Mouse (Mus musculus): Measurements from ENCODE around the gene Dzank1. TPM values are rescaled to one million over a fixed set of nuclear protein-coding genes. Genes with fewer than 3 reads are reported as not detected.

Gene Dzank1
- polyA plus RNA-seq, 1 experiment from 2014 or later, result 3.4 TPM

DNA sequence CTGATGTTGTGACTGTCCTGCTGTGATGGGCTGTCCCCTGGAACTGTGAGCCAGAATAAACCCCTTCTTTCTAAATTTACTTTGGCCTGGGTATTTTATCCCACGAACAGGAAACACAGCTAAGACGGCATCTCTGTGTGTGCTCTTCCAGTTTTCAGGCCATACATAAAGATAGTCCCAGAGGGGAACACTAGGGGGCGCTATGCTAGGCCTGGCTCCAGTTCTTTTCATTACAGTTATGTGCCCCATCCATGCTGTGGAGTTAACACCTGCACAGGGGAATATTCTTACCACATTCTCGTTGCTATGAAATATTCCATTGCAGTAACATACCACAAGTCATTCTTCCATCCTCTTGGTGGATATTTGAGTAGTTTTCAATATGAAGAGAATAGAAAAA is 88.8 kb downstream of the Dzank1 start:
- Histone ChIP-seq H3K4me2 (replicated peaks; ENCODE audit: low read depth, low read length) (no peak overlapping the region), H3K27me3 (ENCODE audit: control insufficient read depth, insufficient read depth, low read length) (no peaks in the 10 kb centered on the region), H3K4me1 (ENCODE audit: control insufficient read depth, insufficient read depth, low read length) (no peaks in the 10 kb centered on the region), H3K27ac (ENCODE audit: low read length) (no peak overlapping the region), H3K9me3 (ENCODE audit: control insufficient read depth, low read depth, low read length) (no peaks in the 10 kb centered on the region), H3K9ac (replicated peaks; ENCODE audit: low read depth, low read length) (no peak overlapping the region), H3K4me3 (ENCODE audit: low read depth, low read length) (no peak overlapping the region), H3K36me3 (ENCODE audit: control insufficient read depth, insufficient read depth, low read length) (no peaks in the 10 kb centered on the region)
- 56% methylated on average over 4 of the region's 4 CpGs for WGBS
- no peak for ATAC-seq (ENCODE audit: insufficient number of reproducible peaks, insufficient read depth, low FRiP score, low read depth)

DNA sequence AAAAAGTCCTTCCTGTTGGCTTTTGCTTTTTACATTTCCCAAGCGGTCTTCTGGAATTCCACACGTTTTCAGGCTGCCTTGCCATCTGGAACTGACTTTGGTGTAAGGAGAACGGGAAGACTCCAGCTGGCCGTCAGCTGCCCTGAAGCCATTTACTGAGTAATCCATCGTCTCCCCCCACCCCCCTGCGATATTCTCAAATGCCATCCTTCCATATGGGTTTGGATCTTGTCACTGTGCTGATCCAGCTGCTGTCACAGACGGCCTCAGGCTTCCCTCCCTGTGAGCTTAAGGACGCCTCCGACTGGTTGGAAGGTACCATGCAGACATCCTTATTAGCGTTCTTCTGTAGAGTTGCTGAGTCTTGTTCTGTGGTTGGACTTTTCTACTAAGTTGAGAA is 91.5 kb downstream of the Dzank1 start:
- Histone ChIP-seq H3K4me1 (ENCODE audit: control insufficient read depth, insufficient read depth, low read length) (no peaks in the 10 kb centered on the region), H3K27ac (ENCODE audit: low read length) (no peak overlapping the region), H3K9ac (replicated peaks; ENCODE audit: low read depth, low read length) (no peak overlapping the region), H3K4me2 (replicated peaks; ENCODE audit: low read depth, low read length) (no peak overlapping the region), H3K36me3 (ENCODE audit: control insufficient read depth, insufficient read depth, low read length) (no peaks in the 10 kb centered on the region), H3K4me3 (ENCODE audit: low read depth, low read length) (no peak overlapping the region), H3K27me3 (ENCODE audit: control insufficient read depth, insufficient read depth, low read length) (no peaks in the 10 kb centered on the region), H3K9me3 (ENCODE audit: control insufficient read depth, low read depth, low read length) (no peaks in the 10 kb centered on the region)
- ATAC-seq (ENCODE audit: insufficient number of reproducible peaks, insufficient read depth, low FRiP score, low read depth), result no peak
- WGBS, result 71% methylated on average over 10 of the region's 10 CpGs

DNA sequence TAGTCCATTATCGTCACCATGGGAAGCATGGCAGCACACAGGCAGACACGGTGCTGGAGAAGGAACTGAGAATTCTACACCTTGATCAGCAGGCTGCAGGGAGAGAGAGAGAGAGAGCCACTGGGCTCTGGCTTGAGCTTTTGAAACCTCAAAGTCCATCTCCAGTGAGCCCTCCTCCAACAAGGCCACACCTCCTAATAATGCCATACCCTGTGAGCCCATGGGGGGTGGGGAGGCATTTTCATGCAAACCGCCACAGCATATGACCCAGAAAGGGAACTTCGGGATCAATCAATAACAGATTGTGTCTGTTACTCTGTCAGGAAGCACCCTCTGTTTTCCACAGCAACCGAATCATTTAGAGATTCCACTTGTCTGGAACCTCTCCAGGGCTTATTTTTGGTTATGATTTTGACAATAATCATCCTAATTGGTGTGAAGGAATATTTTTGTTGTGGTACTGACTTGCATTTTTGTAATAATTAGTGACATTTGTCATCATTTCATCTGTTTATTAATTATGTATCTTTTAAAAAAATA is 95.9 kb downstream of the Dzank1 start:
- 73% methylated on average over 5 of the region's 5 CpGs for WGBS
- Histone ChIP-seq H3K27ac (ENCODE audit: low read length) (no peak overlapping the region), H3K4me3 (ENCODE audit: low read depth, low read length) (no peak overlapping the region), H3K4me1 (ENCODE audit: control insufficient read depth, insufficient read depth, low read length) (0 out of 2 replicates have a peak, but pooled peaks cover 3% of the 10 kb centered on the region), H3K27me3 (ENCODE audit: control insufficient read depth, insufficient read depth, low read length) (no peaks in the 10 kb centered on the region), H3K9ac (replicated peaks; ENCODE audit: low read depth, low read length) (no peak overlapping the region), H3K36me3 (ENCODE audit: control insufficient read depth, insufficient read depth, low read length) (no peaks in the 10 kb centered on the region), H3K4me2 (replicated peaks; ENCODE audit: low read depth, low read length) (no peak overlapping the region), H3K9me3 (ENCODE audit: control insufficient read depth, low read depth, low read length) (no peaks in the 10 kb centered on the region)
- no peak for ATAC-seq (ENCODE audit: insufficient number of reproducible peaks, insufficient read depth, low FRiP score, low read depth)

DNA sequence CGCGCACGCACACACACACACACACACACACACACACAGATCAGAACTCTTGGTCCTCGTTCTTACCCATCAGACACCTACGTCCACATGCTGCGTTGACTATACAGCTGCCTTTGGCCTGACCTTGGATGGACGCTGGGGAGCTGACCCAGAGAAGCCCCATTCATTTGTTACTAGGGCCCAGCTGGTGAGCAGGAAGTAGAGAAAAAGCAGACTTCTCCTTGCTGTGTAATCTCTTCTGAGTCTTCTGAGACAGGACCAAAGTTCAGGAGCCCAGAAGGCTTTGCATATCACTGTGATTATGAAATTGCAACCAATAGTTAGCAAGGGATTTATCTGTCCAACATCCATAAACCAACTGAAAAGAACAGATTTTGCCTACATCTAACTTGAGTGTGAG is 98.0 kb downstream of the Dzank1 start:
- no peak for ATAC-seq (ENCODE audit: insufficient number of reproducible peaks, insufficient read depth, low FRiP score, low read depth)
- no peak overlapping the region for H3K9ac ChIP-seq (replicated peaks; ENCODE audit: low read depth, low read length)
- H3K9me3 ChIP-seq (ENCODE audit: control insufficient read depth, low read depth, low read length), result no peaks in the 10 kb centered on the region
- no peak overlapping the region for H3K4me2 ChIP-seq (replicated peaks; ENCODE audit: low read depth, low read length)
- no peaks in the 10 kb centered on the region for H3K27me3 ChIP-seq (ENCODE audit: control insufficient read depth, insufficient read depth, low read length)
- H3K36me3 ChIP-seq (ENCODE audit: control insufficient read depth, insufficient read depth, low read length), result no peaks in the 10 kb centered on the region
- WGBS, result 62% methylated on average over 7 of the region's 7 CpGs
- H3K4me1 ChIP-seq (ENCODE audit: control insufficient read depth, insufficient read depth, low read length), result 0 out of 2 replicates have a peak, but pooled peaks cover 3% of the 10 kb centered on the region
- H3K27ac ChIP-seq (ENCODE audit: low read length), result no peak overlapping the region
- no peak overlapping the region for H3K4me3 ChIP-seq (ENCODE audit: low read depth, low read length)

DNA sequence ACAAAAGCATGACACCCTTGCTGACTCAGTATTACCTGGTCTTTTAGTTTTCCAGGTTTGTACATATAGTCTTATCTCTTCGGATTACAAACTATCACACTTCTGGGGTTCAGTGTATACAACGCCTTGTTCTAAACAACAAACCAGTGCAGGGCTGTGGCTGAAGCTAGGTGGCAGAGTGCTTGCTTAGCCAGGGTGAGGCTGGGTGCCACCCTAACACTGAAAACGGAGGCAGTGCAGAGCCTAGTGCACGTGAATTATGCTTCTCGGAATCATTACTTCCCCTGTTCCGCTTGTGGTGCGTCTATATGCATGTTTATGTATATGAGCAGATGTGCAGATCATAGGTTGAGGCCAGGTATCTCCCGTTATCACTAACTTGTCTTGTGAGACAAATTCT is 98.6 kb downstream of the Dzank1 start:
- no peak overlapping the region for H3K4me3 ChIP-seq (ENCODE audit: low read depth, low read length)
- H3K27me3 ChIP-seq (ENCODE audit: control insufficient read depth, insufficient read depth, low read length), result no peaks in the 10 kb centered on the region
- H3K27ac ChIP-seq (ENCODE audit: low read length), result no peak overlapping the region
- H3K9me3 ChIP-seq (ENCODE audit: control insufficient read depth, low read depth, low read length), result no peaks in the 10 kb centered on the region
- WGBS, result 78% methylated on average over 8 of the region's 8 CpGs
- H3K4me2 ChIP-seq (replicated peaks; ENCODE audit: low read depth, low read length), result no peak overlapping the region
- ATAC-seq (ENCODE audit: insufficient number of reproducible peaks, insufficient read depth, low FRiP score, low read depth), result no peak
- H3K36me3 ChIP-seq (ENCODE audit: control insufficient read depth, insufficient read depth, low read length), result no peaks in the 10 kb centered on the region
- H3K4me1 ChIP-seq (ENCODE audit: control insufficient read depth, insufficient read depth, low read length), result 0 out of 2 replicates have a peak, but pooled peaks cover 3% of the 10 kb centered on the region
- H3K9ac ChIP-seq (replicated peaks; ENCODE audit: low read depth, low read length), result no peak overlapping the region

DNA sequence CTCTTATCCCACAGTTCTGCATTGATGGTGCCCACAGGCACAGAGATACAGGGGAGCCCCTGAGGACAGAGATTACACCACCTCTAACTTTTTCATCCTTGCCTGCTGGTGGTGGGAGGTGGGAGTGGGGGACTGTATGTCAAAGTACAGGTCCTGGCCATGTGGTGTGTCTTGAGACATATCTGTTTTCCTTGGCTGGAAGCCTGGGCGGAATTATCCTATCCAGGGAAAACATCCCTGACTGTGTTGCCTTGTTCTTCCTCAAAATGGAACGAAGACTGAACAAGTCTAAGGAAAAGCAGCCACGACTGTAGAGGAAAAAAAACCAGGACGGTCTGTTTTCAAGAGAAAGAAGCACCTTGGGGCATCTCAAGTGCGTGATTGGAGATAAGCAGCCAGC is 99.4 kb downstream of the Dzank1 start:
- Histone ChIP-seq H3K9me3 (ENCODE audit: control insufficient read depth, low read depth, low read length) (no peaks in the 10 kb centered on the region), H3K36me3 (ENCODE audit: control insufficient read depth, insufficient read depth, low read length) (no peaks in the 10 kb centered on the region), H3K4me1 (ENCODE audit: control insufficient read depth, insufficient read depth, low read length) (0 out of 2 replicates have a peak, but pooled peaks cover 3% of the 10 kb centered on the region), H3K4me3 (ENCODE audit: low read depth, low read length) (no peak overlapping the region), H3K27ac (ENCODE audit: low read length) (no peak overlapping the region), H3K27me3 (ENCODE audit: control insufficient read depth, insufficient read depth, low read length) (no peaks in the 10 kb centered on the region), H3K4me2 (replicated peaks; ENCODE audit: low read depth, low read length) (no peak overlapping the region), H3K9ac (replicated peaks; ENCODE audit: low read depth, low read length) (no peak overlapping the region)
- 79% methylated on average over 5 of the region's 5 CpGs for WGBS
- ATAC-seq (ENCODE audit: insufficient number of reproducible peaks, insufficient read depth, low FRiP score, low read depth), result no peak

DNA sequence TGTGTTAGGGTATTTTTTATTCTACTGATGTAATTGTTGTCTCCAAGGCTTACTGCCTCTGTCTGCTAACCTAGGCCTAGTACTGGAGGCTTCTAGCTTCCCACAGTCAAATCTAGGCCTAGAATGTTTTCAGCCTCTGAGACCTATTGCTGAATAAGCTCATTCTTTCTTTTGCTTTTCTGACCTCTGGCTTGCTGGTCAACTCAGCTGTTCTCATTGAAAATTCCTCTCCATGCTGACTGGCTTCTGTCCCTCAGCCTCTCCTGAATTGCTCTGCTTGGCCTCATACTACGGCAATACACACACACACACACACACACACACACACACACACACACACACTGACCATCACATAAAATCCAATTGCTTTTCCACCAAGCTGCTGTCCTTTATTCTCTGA is 101.5 kb downstream of the Dzank1 start:
- WGBS, result 88% methylated on average over 1 of the region's 1 CpGs

DNA sequence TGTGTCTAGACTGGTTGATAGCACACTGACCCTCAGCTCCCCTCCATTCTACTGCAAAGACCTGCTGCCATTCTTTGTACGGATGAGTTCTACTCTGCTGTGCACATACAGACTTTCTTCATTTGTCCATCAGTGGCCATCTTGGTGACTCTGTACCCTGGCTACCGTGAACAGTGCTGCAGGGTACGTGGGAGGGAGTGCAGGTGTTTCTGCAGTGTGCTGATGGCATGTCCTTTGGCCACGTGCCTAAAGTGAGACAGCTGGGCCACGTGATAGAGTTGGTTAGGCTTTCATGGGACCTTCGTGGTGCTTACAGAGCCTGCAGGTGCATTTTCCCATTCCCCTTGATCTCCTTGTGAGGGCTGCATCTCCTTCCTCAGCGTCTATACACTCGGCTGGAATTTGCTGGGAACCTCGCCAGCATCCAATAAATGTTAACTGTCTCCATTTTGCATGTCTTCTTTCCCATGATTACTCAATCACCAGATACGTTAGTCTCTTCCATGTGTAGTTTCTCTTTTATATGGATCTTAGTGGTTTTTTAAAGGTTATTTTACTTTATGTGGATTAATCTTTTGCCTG is 105.0 kb downstream of the Dzank1 start:
- no peak overlapping the region for H3K27ac ChIP-seq (ENCODE audit: low read length)
- no peak for ATAC-seq (ENCODE audit: insufficient number of reproducible peaks, insufficient read depth, low FRiP score, low read depth)
- H3K4me2 ChIP-seq (replicated peaks; ENCODE audit: low read depth, low read length), result no peak overlapping the region
- H3K4me3 ChIP-seq (ENCODE audit: low read depth, low read length), result no peak overlapping the region
- no peak overlapping the region for H3K9ac ChIP-seq (replicated peaks; ENCODE audit: low read depth, low read length)
- no peaks in the 10 kb centered on the region for H3K4me1 ChIP-seq (ENCODE audit: control insufficient read depth, insufficient read depth, low read length)
- 69% methylated on average over 10 of the region's 10 CpGs for WGBS
- H3K27me3 ChIP-seq (ENCODE audit: control insufficient read depth, insufficient read depth, low read length), result no peaks in the 10 kb centered on the region
- no peaks in the 10 kb centered on the region for H3K9me3 ChIP-seq (ENCODE audit: control insufficient read depth, low read depth, low read length)
- no peaks in the 10 kb centered on the region for H3K36me3 ChIP-seq (ENCODE audit: control insufficient read depth, insufficient read depth, low read length)

More for the DNA sequence above, 101.5 kb downstream of the Dzank1 start:
- no peaks in the 10 kb centered on the region for H3K27me3 ChIP-seq (ENCODE audit: control insufficient read depth, insufficient read depth, low read length)
- no peak for ATAC-seq (ENCODE audit: insufficient number of reproducible peaks, insufficient read depth, low FRiP score, low read depth)
- H3K9ac ChIP-seq (replicated peaks; ENCODE audit: low read depth, low read length), result no peak overlapping the region
- no peak overlapping the region for H3K27ac ChIP-seq (ENCODE audit: low read length)
- H3K4me3 ChIP-seq (ENCODE audit: low read depth, low read length), result no peak overlapping the region
- no peak overlapping the region for H3K4me2 ChIP-seq (replicated peaks; ENCODE audit: low read depth, low read length)
- no peaks in the 10 kb centered on the region for H3K36me3 ChIP-seq (ENCODE audit: control insufficient read depth, insufficient read depth, low read length)
- no peaks in the 10 kb centered on the region for H3K9me3 ChIP-seq (ENCODE audit: control insufficient read depth, low read depth, low read length)
- H3K4me1 ChIP-seq (ENCODE audit: control insufficient read depth, insufficient read depth, low read length), result 0 out of 2 replicates have a peak, but pooled peaks cover 3% of the 10 kb centered on the region
